Mouse (Mus musculus) limb, embryonic 14.5 days (tissue): ENCODE results near the gene Pip4k2b. TPM values are rescaled to one million over a fixed set of nuclear protein-coding genes. Genes with fewer than 3 reads are reported as not detected.

ENCODE experiments used
- ATAC-seq: fragments of 200-750 bp; cut with Nextera tagmentation; 2 replicates; pipeline ENCODE4 v1.8.0; 2017; ENCODE audit warnings: low read depth, moderate number of reproducible peaks, moderate TSS enrichment; ENCODE audit not compliant: low FRiP score
- DNase-seq: peaks from one replicate; pipeline ENCODE4 v3.0.0-alpha.2; 2015; ENCODE audit warnings: low spot score
- H3K27ac ChIP-seq: fragments of 300-500 bp; sonication (generic); replicated peaks from 2 replicates; pipeline ENCODE4 v1.5.1; 2014; ENCODE audit warnings: low read depth, mild to moderate bottlenecking, low read length, moderate library complexity, mixed read lengths
- H3K27me3 ChIP-seq: fragments of 300-500 bp; sonication (generic); 2 replicates; pipeline ENCODE4 v1.6.1; 2014; ENCODE audit warnings: low read length, mixed read lengths; ENCODE audit not compliant: control insufficient read depth, insufficient read depth
- H3K36me3 ChIP-seq: fragments of 300-500 bp; sonication (generic); 2 replicates; pipeline ENCODE4 v1.6.1; 2014; ENCODE audit warnings: mild to moderate bottlenecking, low read length, moderate library complexity, mixed read lengths; ENCODE audit not compliant: control insufficient read depth, insufficient read depth
- H3K4me1 ChIP-seq: fragments of 300-500 bp; sonication (generic); 2 replicates; pipeline ENCODE4 v1.6.1; 2014; ENCODE audit warnings: antibody characterized with exemption, low read length, mixed read lengths; ENCODE audit not compliant: control insufficient read depth, insufficient read depth
- H3K4me2 ChIP-seq: fragments of 300-500 bp; sonication (generic); replicated peaks from 2 replicates; pipeline ENCODE4 v1.6.1; 2014; ENCODE audit warnings: low read depth, mild to moderate bottlenecking, low read length, moderate library complexity; ENCODE audit not compliant: severe bottlenecking
- H3K4me3 ChIP-seq: fragments of 300-500 bp; sonication (generic); replicated peaks from 2 replicates; pipeline ENCODE4 v1.5.1; 2014; ENCODE audit warnings: low read length
- H3K9ac ChIP-seq: fragments of 300-500 bp; sonication (generic); 2 replicates; pipeline ENCODE4 v1.6.1; 2014; ENCODE audit warnings: mild to moderate bottlenecking, low read depth, low read length, moderate library complexity; ENCODE audit not compliant: severe bottlenecking
- H3K9me3 ChIP-seq: fragments of 300-500 bp; sonication (generic); 2 replicates; pipeline ENCODE4 v1.6.1; 2016; ENCODE audit warnings: low read length; ENCODE audit not compliant: control insufficient read depth
- POLR2A ChIP-seq: fragments of 200-500 bp; IDR thresholded peaks from 2 replicates; pipeline ENCODE4 v1.8.0; 2012; ENCODE audit warnings: inconsistent platforms, mild to moderate bottlenecking, moderate library complexity, borderline replicate concordance; ENCODE audit not compliant: insufficient read depth, insufficient read length; ENCODE audit errors: extremely low read depth
- WGBS: fragments of 180-500 bp; shearing (Covaris S2); extraction: QIAGEN DNeasy Blood & Tissue Kit; methylation state at CpG from one replicate; pipeline ENCODE4 v1.1.7; 2014; 5-methylcytosine and 5-hydroxymethylcytosine counted together
- polyA plus RNA-seq, 2 experiments: library from polyadenylated mRNA; depleted of rRNA in 1 of 2; stranded (reverse) in 1 of 2; unstranded in 1 of 2; fragments of >200 nt; fragmentation: Nextera tagmentation in 1 of 2; extraction: Ambion mirVana in 1 of 2; gene quantifications; 2 replicates each; pipeline versions ENCODE4 v1.2.1 to v1.2.3; 2012 to 2014

Gene Pip4k2b
- polyA plus RNA-seq, 2 experiments, result 2.2 to 34.4 TPM

GRCm38 (mm10) chr11:97743423-97743822 is 1.1 kb downstream of the Pip4k2b start:
- DNase-seq (no peak), ATAC-seq (no peak)
- H3K27me3 ChIP-seq, result no peaks in the 10 kb centered on the region
- H3K4me2 ChIP-seq, result peak overlapping the region; percentile 83
- no peak for TF ChIP-seq POLR2A
- peak overlapping the region; percentile 80 for H3K4me3 ChIP-seq
- peak overlapping the region; percentile 83 for H3K9ac ChIP-seq
- H3K9me3 ChIP-seq, result no peaks in the 10 kb centered on the region
- peaks cover 25% of the 10 kb centered on the region for H3K36me3 ChIP-seq
- 38% methylated on average over 9 of the region's 9 CpGs for WGBS
- H3K27ac ChIP-seq, result no peak overlapping the region; the same call in 1 of the 2 replicates
- H3K4me1 ChIP-seq, result peaks cover 15% of the 10 kb centered on the region

- H3K4me3 ChIP-seq, result peak overlapping the region; percentile 80; the same call in 1 of the 2 replicates
- H3K9ac ChIP-seq, result 0 out of 2 replicates have a peak overlapping the region, but pooled peaks have one; percentile 83
- no peak overlapping the region for H3K27ac ChIP-seq
- no peak for TF ChIP-seq POLR2A
- H3K27me3 ChIP-seq, result no peaks in the 10 kb centered on the region
- H3K36me3 ChIP-seq, result peaks cover 17% of the 10 kb centered on the region
- H3K4me1 ChIP-seq, result peaks cover 15% of the 10 kb centered on the region
- WGBS, result 83% methylated on average over 9 of the region's 9 CpGs
- ATAC-seq, result no peak
- peak overlapping the region; percentile 83 for H3K4me2 ChIP-seq
- H3K9me3 ChIP-seq, result no peaks in the 10 kb centered on the region
- no peak for DNase-seq
Observed at GRCm38 (mm10) chr11:97742591-97742990, 1.9 kb downstream of the Pip4k2b start.

GRCm38 (mm10) chr11:97742157-97742556 is 2.3 kb downstream of the Pip4k2b start:
- DNase-seq, result no peak
- Histone ChIP-seq H3K4me3 (no peak overlapping the region), H3K9me3 (no peaks in the 10 kb centered on the region), H3K36me3 (peaks cover 12% of the 10 kb centered on the region), H3K27ac (no peak overlapping the region), H3K9ac (no peak overlapping the region), H3K27me3 (no peaks in the 10 kb centered on the region), H3K4me1 (peaks cover 15% of the 10 kb centered on the region), H3K4me2 (0 out of 2 replicates have a peak overlapping the region, but pooled peaks have one; percentile 83)
- TF ChIP-seq POLR2A, result no peak
- ATAC-seq, result no peak
- WGBS, result 91% methylated on average over 5 of the region's 5 CpGs

- no peak overlapping the region for H3K4me2 ChIP-seq
- TF ChIP-seq POLR2A, result no peak
Observed at GRCm38 (mm10) chr11:97740190-97740589, 4.3 kb downstream of the Pip4k2b start.

GRCm38 (mm10) chr11:97739155-97739554 is 5.3 kb downstream of the Pip4k2b start:
- no peak for TF ChIP-seq POLR2A
- H3K4me2 ChIP-seq, result no peak overlapping the region
- peaks cover 17% of the 10 kb centered on the region for H3K4me1 ChIP-seq
- no peak overlapping the region for H3K9ac ChIP-seq
- H3K36me3 ChIP-seq, result no peaks in the 10 kb centered on the region
- no peak for DNase-seq
- 96% methylated on average over 3 of the region's 3 CpGs for WGBS
- no peaks in the 10 kb centered on the region for H3K27me3 ChIP-seq
- no peak overlapping the region for H3K4me3 ChIP-seq
- H3K27ac ChIP-seq, result no peak overlapping the region
- H3K9me3 ChIP-seq, result no peaks in the 10 kb centered on the region
- no peak for ATAC-seq

More at GRCm38 (mm10) chr11:97740190-97740589, 4.3 kb downstream of the Pip4k2b start:
- ATAC-seq (no peak), DNase-seq (no peak)
- Histone ChIP-seq H3K4me1 (peaks cover 15% of the 10 kb centered on the region), H3K36me3 (no peaks in the 10 kb centered on the region), H3K27ac (no peak overlapping the region), H3K4me3 (no peak overlapping the region), H3K27me3 (no peaks in the 10 kb centered on the region), H3K9me3 (no peaks in the 10 kb centered on the region), H3K9ac (no peak overlapping the region)
- WGBS, result 42% methylated on average over 7 of the region's 7 CpGs

GRCm38 (mm10) chr11:97738703-97739102 is 5.8 kb downstream of the Pip4k2b start:
- peaks cover 19% of the 10 kb centered on the region for H3K4me1 ChIP-seq
- DNase-seq (no peak), ATAC-seq (no peak)
- no peak for TF ChIP-seq POLR2A
- no peak overlapping the region for H3K4me3 ChIP-seq
- 59% methylated on average over 6 of the region's 6 CpGs for WGBS
- H3K27me3 ChIP-seq, result no peaks in the 10 kb centered on the region
- no peak overlapping the region for H3K27ac ChIP-seq
- H3K9ac ChIP-seq, result no peak overlapping the region
- H3K9me3 ChIP-seq, result no peaks in the 10 kb centered on the region
- H3K36me3 ChIP-seq, result no peaks in the 10 kb centered on the region
- H3K4me2 ChIP-seq, result no peak overlapping the region
